In genomic region chrX:142369935-142370334, GRCm38 (mm10) we compare ENCODE assay signal across 11 mouse cellular contexts. TPM values are rescaled to one million over a fixed set of nuclear protein-coding genes. Genes with fewer than 3 reads are reported as not detected.
DNase-seq lines count a peak whose midpoint lies in the region; ATAC-seq and TF ChIP-seq lines count a peak whose summit lies in the region.
"Had no signal": no experiment of that assay in that cellular context is flagged by ENCODE, and none has a peak within 500 bp of the region (broad histone marks: within the 10 kb centered on the region; RNA-seq: fewer than 3 reads in every experiment).

No protein-coding gene starts in this region.

- peak; percentile 7 to 25 for DNase-seq in lung, adult 18-20 months
- DNase-seq in lung, postnatal 4 days: no peak
- DNase-seq in T-cell, adult 2 months (ENCODE audit: low spot score): peak; percentile 16
- peak; percentile 44 for DNase-seq in kidney, postnatal 14 days
- DNase-seq in skeletal muscle tissue, adult 2 months (ENCODE audit: low read depth, low spot score): peak; percentile 9
- no peak for DNase-seq in thymus, postnatal 10 days (ENCODE audit: low spot score in 2 of 2)
- DNase-seq in cerebellum, adult 2 months: no peak
- DNase-seq: cerebellum, adult 11-12 months; midbrain, embryonic 14.5 days; thymus, adult 2 months had no signal

- no peak for ATAC-seq in hindbrain, embryonic 12.5 days (ENCODE audit: low FRiP score)

- H3K4me2 ChIP-seq in hindbrain, embryonic 12.5 days (replicated peaks): no peak overlapping the region

- no peaks in the 10 kb centered on the region for H3K9me3 ChIP-seq in hindbrain, embryonic 12.5 days (replicated peaks)

- no peak for TF ChIP-seq POLR2A in cerebellum, adult 2 months (IDR thresholded peaks at IDR 0.05; ENCODE audit: borderline replicate concordance, insufficient read depth, low read length)

- H3K4me1 ChIP-seq in cerebellum, adult 2 months (ENCODE audit: control insufficient read depth, insufficient read depth, low read length): no peaks in the 10 kb centered on the region
- H3K4me1 ChIP-seq in hindbrain, embryonic 12.5 days: no peaks in the 10 kb centered on the region

- H3K36me3 ChIP-seq in hindbrain, embryonic 12.5 days: no peaks in the 10 kb centered on the region

- no peak overlapping the region for H3K9ac ChIP-seq in hindbrain, embryonic 12.5 days

- no peak overlapping the region for H3K4me3 ChIP-seq in cerebellum, adult 2 months (replicated peaks; ENCODE audit: insufficient read depth, low read depth, low read length)
- no peak overlapping the region for H3K4me3 ChIP-seq in hindbrain, embryonic 12.5 days

- TF ChIP-seq CTCF in cerebellum, adult 2 months (IDR thresholded peaks at IDR 0.05; ENCODE audit: borderline replicate concordance, insufficient read depth, low read depth, low read length): no peak

- H3K27ac ChIP-seq in cerebellum, adult 2 months (ENCODE audit: insufficient read depth, low read length): no peak overlapping the region
- H3K27ac ChIP-seq in hindbrain, embryonic 12.5 days: no peak overlapping the region

- 73% methylated on average over 7 of the region's 7 CpGs for WGBS in cerebellum, adult 2 months
- WGBS in hindbrain, embryonic 12.5 days: 66% methylated on average over 7 of the region's 7 CpGs

- no peaks in the 10 kb centered on the region for H3K27me3 ChIP-seq in cerebellum, adult 2 months (ENCODE audit: control insufficient read depth, insufficient read depth, low read length)
- H3K27me3 ChIP-seq in hindbrain, embryonic 12.5 days: no peaks in the 10 kb centered on the region

RNA-seq across cellular contexts. Expression of gene Acsl4, which starts 20.4 kb away (rescaled TPM):
- polyA plus RNA-seq in cerebellum, adult 2 months (2012; rRNA removed): 15.0 and 15.2 TPM in 2 replicates
- polyA plus RNA-seq in hindbrain, embryonic 12.5 days (2016; fragmentation: Nextera tagmentation; extraction: Ambion mirVana): 19.7 and 23.1 TPM in 2 replicates

Comparison
In these comparisons a context has a peak if more than half of its experiments do, and no peak if none do; other contexts are left out.
1. DNase-seq: peak in lung, adult 18-20 months (2 of 2), T-cell, adult 2 months (single experiment), kidney, postnatal 14 days (single experiment) and skeletal muscle tissue, adult 2 months (single experiment); none in lung, postnatal 4 days (0 of 2), thymus, postnatal 10 days (0 of 2) and cerebellum, adult 2 months (0 of 2).